Mouse (Mus musculus) CH12.LX (cell line): ENCODE data around the gene Myo19. TPM values are rescaled to one million over a fixed set of nuclear protein-coding genes. Genes with fewer than 3 reads are reported as not detected.

Experiments
- DNase-seq: peaks from one replicate; pipeline ENCODE4 v3.0.0-alpha.2; 2013; ENCODE audit errors: extremely low read depth
- H3K27ac ChIP-seq: 2 replicates; pipeline ENCODE4 v1.5.1; 2012; ENCODE audit warnings: low read depth, mild to moderate bottlenecking, control low read depth, moderate library complexity; ENCODE audit not compliant: insufficient read depth
- H3K27me3 ChIP-seq: replicated peaks from 2 replicates; pipeline ENCODE3; 2012; ENCODE audit warnings: inconsistent platforms
- H3K36me3 ChIP-seq, 2 experiments: replicated peaks in 1 of 2; 2 replicates each; pipeline versions ENCODE3 to v1.6.1; 2012; ENCODE audit warnings: inconsistent platforms in 1 of 2, low read length in 1 of 2, mild to moderate bottlenecking in 1 of 2, mixed read lengths in 1 of 2, moderate library complexity in 1 of 2; ENCODE audit not compliant: control insufficient read depth in 1 of 2, insufficient read depth in 1 of 2
- H3K4me1 ChIP-seq, 2 experiments: 2 replicates each; pipeline ENCODE4 v1.6.1; 2012; ENCODE audit warnings: inconsistent platforms in 1 of 2, moderate library complexity in 1 of 2; ENCODE audit not compliant: insufficient read depth in 2 of 2, control insufficient read depth in 1 of 2
- H3K4me2 ChIP-seq: 2 replicates; pipeline ENCODE4 v1.6.1; 2012; ENCODE audit warnings: low read depth, mild to moderate bottlenecking, control low read depth; ENCODE audit not compliant: poor library complexity, insufficient read depth, severe bottlenecking
- H3K4me3 ChIP-seq, 3 experiments: fragments of 150-350 bp in 1 of 3; sonication (generic) in 1 of 3; replicated peaks in 1 of 3; 2 replicates each; pipeline versions ENCODE3 to v1.5.1; 2011 to 2012; ENCODE audit warnings: low read depth in 2 of 3, low read length in 2 of 3, mild to moderate bottlenecking in 2 of 3, moderate library complexity in 2 of 3, control low read depth in 1 of 3, improper control_type of control experiment in 1 of 3, inconsistent platforms in 1 of 3, mixed read lengths in 1 of 3; ENCODE audit not compliant: poor library complexity in 1 of 3
- H3K79me2 ChIP-seq: replicated peaks from 2 replicates; pipeline ENCODE4 v1.6.1; 2012; ENCODE audit warnings: mild to moderate bottlenecking, moderate library complexity; ENCODE audit not compliant: control insufficient read depth, poor library complexity, insufficient read depth, severe bottlenecking; ENCODE audit errors: extremely low read depth
- H3K9ac ChIP-seq: 2 replicates; pipeline ENCODE4 v1.6.1; 2012; ENCODE audit warnings: low read depth, mild to moderate bottlenecking, control low read depth, moderate library complexity; ENCODE audit not compliant: insufficient read depth
- H3K9me3 ChIP-seq: replicated peaks from 2 replicates; pipeline ENCODE3; 2012; ENCODE audit warnings: low read length, inconsistent platforms, mixed read lengths
- JUND ChIP-seq: conservative IDR thresholded peaks from 2 replicates; pipeline ENCODE4 v1.6.1; 2011; ENCODE audit warnings: low read depth, low read length, improper control_type of control experiment
- NRF1 ChIP-seq: IDR thresholded peaks from 2 replicates; pipeline ENCODE4 v1.6.1; 2014; ENCODE audit warnings: low read depth, mild to moderate bottlenecking, inconsistent platforms, low read length, improper control_type of control experiment, moderate library complexity
- USF1 ChIP-seq: IDR thresholded peaks from 2 replicates; pipeline ENCODE4 v1.6.1; 2014; ENCODE audit warnings: low read depth, mild to moderate bottlenecking, inconsistent platforms, low read length, improper control_type of control experiment
- ZMIZ1 ChIP-seq: IDR thresholded peaks from 2 replicates; pipeline ENCODE4 v1.6.1; 2012; ENCODE audit warnings: low read depth, mild to moderate bottlenecking, inconsistent platforms, low read length, improper control_type of control experiment
- dilution Hi-C: fragments of 300-500 bp; cut with MboI; formaldehyde crosslinking; loops from 2 replicates; pipeline ENCODE4 v1.14.3; 2020; ENCODE audit warnings: low sequenced_read_pairs; ENCODE audit not compliant: extremely low pct_unique_long_range_greater_than_20kb, extremely low pct_ligation_motif_present
- in situ Hi-C: fragments of 300-500 bp; cut with MboI; formaldehyde crosslinking; loops from 3 replicates; pipeline ENCODE4 v1.14.3; 2019; ENCODE audit warnings: low sequenced_read_pairs, low pct_ligation_motif_present, low pct_unique_long_range_greater_than_20kb, mixed read lengths
- polyA plus RNA-seq: library from polyadenylated mRNA; unstranded; fragments of >175 nt; gene quantifications from 2 replicates; pipeline ENCODE4 v1.2.1, GENCODE M21; 2012; ENCODE audit warnings: low read depth; ENCODE audit not compliant: insufficient read length
- total RNA-seq, 2 experiments: library from RNA; depleted of rRNA; stranded (reverse); fragments of 300-350 nt in 1 of 2; fragments of >200 nt in 1 of 2; gene quantifications; 2 replicates each; pipeline ENCODE4 v1.2.3; 2012 to 2014

The Myo19 gene
- total and polyA plus RNA-seq, 3 experiments: 8.0 to 27.1 (median 9.1) TPM

- dilution Hi-C loops (no loop called here), in situ Hi-C loops (no loop called here)
- peaks cover 95% of the 10 kb centered on the region for H3K27me3 ChIP-seq
Measured at GRCm38 (mm10) chr11:84960780-84961179, 80.8 kb downstream of the Myo19 start.

More at GRCm38 (mm10) chr11:84960780-84961179, 80.8 kb downstream of the Myo19 start:
- Histone ChIP-seq H3K4me1 (0 out of 4 replicates have a peak, but pooled peaks cover 0 to 3% of the 10 kb centered on the region in 2 experiments), H3K36me3 (no peaks in the 10 kb centered on the region), H3K9me3 (no peaks in the 10 kb centered on the region), H3K4me2 (no peak overlapping the region), H3K27ac (no peak overlapping the region), H3K79me2 (no peaks in the 10 kb centered on the region), H3K4me3 (no peak overlapping the region), H3K9ac (no peak overlapping the region)
- TF ChIP-seq NRF1 (no peak), JUND (no peak), ZMIZ1 (no peak), USF1 (no peak)
- no peak for DNase-seq

Other genes starting within 250 kb of the Myo19 start
- 19.6 and 27.8 TPM in 2 replicates for gene Mrm1, start 60.6 kb upstream of the Myo19 start, total RNA-seq (2012; rRNA removed)
- 14.7 and 16.1 TPM in 2 replicates for gene Mrm1, start 60.6 kb upstream of the Myo19 start, total RNA-seq (2014; rRNA removed)
- gene Mrm1, start 60.6 kb upstream of the Myo19 start, polyA plus RNA-seq: 10.6 and 11.1 TPM in 2 replicates
- 8.3 and 9.6 TPM in 2 replicates for gene Dhrs11, start 51.2 kb upstream of the Myo19 start, total RNA-seq (2012; rRNA removed)
- 6.1 and 6.8 TPM in 2 replicates for gene Dhrs11, start 51.2 kb upstream of the Myo19 start, total RNA-seq (2014; rRNA removed)
- 17.0 and 17.1 TPM in 2 replicates for gene Dhrs11, start 51.2 kb upstream of the Myo19 start, polyA plus RNA-seq
- gene Ggnbp2, start 9.3 kb upstream of the Myo19 start, total RNA-seq (2012; rRNA removed): 67.3 and 70.9 TPM in 2 replicates
- 86.5 and 105 TPM in 2 replicates for gene Ggnbp2, start 9.3 kb upstream of the Myo19 start, total RNA-seq (2014; rRNA removed)
- 108 and 125 TPM in 2 replicates for gene Ggnbp2, start 9.3 kb upstream of the Myo19 start, polyA plus RNA-seq
- gene Pigw, start 137 bp downstream of the Myo19 start, total RNA-seq (2012; rRNA removed): 5.7 and 6.0 TPM in 2 replicates
- 5.5 and 6.5 TPM in 2 replicates for gene Pigw, start 137 bp downstream of the Myo19 start, total RNA-seq (2014; rRNA removed)
- gene Pigw, start 137 bp downstream of the Myo19 start, polyA plus RNA-seq: 7.8 and 9.2 TPM in 2 replicates
- 59.3 and 87.0 TPM in 2 replicates for gene Znhit3, start 36.2 kb downstream of the Myo19 start, total RNA-seq (2012; rRNA removed)
- 130 and 140 TPM in 2 replicates for gene Znhit3, start 36.2 kb downstream of the Myo19 start, total RNA-seq (2014; rRNA removed)
- 61.4 and 62.9 TPM in 2 replicates for gene Znhit3, start 36.2 kb downstream of the Myo19 start, polyA plus RNA-seq
- gene Car4, start 77.6 kb downstream of the Myo19 start, total RNA-seq (2012; rRNA removed): not detected in 2 replicates
- gene Car4, start 77.6 kb downstream of the Myo19 start, total RNA-seq (2014; rRNA removed): not detected in 2 replicates
- gene Car4, start 77.6 kb downstream of the Myo19 start, polyA plus RNA-seq: not detected in 2 replicates